Mouse (Mus musculus) megakaryocyte, embryonic 14.5 days (primary cell): ENCODE measurements around the gene Arhgap23. TPM values are rescaled to one million over a fixed set of nuclear protein-coding genes. Genes with fewer than 3 reads are reported as not detected.
A peak's percentile ranks its signal among the peaks of the same experiment; 100 is the strongest.

Experiments
- H3K27me3 ChIP-seq: replicated peaks from 2 replicates; pipeline ENCODE3; 2012; ENCODE audit warnings: inconsistent platforms
- H3K36me3 ChIP-seq: replicated peaks from 2 replicates; pipeline ENCODE3; 2012; ENCODE audit warnings: low read length, inconsistent platforms, mixed read lengths
- H3K4me1 ChIP-seq: 2 replicates; pipeline ENCODE4 v1.6.1; 2012; ENCODE audit warnings: inconsistent platforms
- H3K4me3 ChIP-seq: replicated peaks from 2 replicates; pipeline ENCODE3; 2012; ENCODE audit warnings: moderate library complexity, mild to moderate bottlenecking, inconsistent platforms
- H3K9me3 ChIP-seq: 2 replicates; pipeline ENCODE4 v1.6.1; 2012; ENCODE audit warnings: inconsistent platforms
- FLI1 ChIP-seq: IDR thresholded peaks from 2 replicates; pipeline ENCODE4 v1.6.1; 2012; ENCODE audit warnings: low read length, inconsistent platforms, mixed read lengths
- GATA1 ChIP-seq: IDR thresholded peaks from 3 replicates; pipeline ENCODE4 v1.6.1; 2012; ENCODE audit warnings: mixed read lengths, low read length, inconsistent platforms, borderline replicate concordance
- polyA plus RNA-seq: library from polyadenylated mRNA; stranded (reverse); fragments of >175 nt; gene quantifications from 2 replicates; pipeline ENCODE4 v1.2.3, GENCODE M21; 2012; ENCODE audit warnings: low replicate concordance; ENCODE audit not compliant: insufficient read depth

The Arhgap23 gene
- polyA plus RNA-seq, 1 experiment, result 85.6 TPM

DNA sequence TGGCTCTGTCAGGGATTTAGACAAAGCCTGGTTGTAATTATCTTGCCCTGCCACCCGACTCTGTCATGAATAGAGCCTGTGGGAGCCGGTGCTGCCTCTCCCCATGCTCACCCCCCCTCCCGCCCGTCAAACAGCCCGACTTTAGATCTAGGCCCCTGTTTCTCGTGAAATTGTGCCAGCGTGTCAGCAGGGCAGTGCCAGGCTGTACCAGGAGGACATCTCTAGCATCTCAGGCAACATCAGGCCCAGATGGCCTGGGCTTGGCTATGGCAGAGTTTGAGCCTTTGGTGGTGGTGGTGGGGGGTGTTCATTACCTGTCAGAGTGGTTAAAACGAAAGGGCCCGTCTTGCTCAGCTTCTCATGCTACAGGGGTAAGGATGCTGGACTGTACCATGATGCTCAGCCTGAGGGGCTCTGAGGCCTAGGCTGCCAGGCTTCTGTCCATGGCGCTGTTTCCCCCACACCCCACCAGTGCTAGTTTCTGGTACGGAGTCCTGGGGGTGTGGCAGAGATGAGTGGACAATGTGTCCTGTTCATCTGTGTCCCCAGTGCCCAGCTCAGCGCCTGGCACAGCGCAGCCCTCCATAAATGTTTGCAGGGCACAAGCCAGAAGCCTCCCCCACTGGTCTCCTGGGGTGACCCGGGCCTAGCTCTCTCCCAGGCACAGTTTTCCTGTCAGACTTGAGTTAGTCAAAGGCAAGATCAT lies 3.7 kb downstream of the Arhgap23 start:
- H3K36me3 ChIP-seq, result peaks cover 25% of the 10 kb centered on the region
- H3K4me1 ChIP-seq, result peaks cover 83% of the 10 kb centered on the region
- no peak for TF ChIP-seq FLI1
- TF ChIP-seq GATA1, result no peak
- no peaks in the 10 kb centered on the region for H3K27me3 ChIP-seq
- H3K9me3 ChIP-seq, result no peaks in the 10 kb centered on the region
- H3K4me3 ChIP-seq, result no peak overlapping the region

DNA sequence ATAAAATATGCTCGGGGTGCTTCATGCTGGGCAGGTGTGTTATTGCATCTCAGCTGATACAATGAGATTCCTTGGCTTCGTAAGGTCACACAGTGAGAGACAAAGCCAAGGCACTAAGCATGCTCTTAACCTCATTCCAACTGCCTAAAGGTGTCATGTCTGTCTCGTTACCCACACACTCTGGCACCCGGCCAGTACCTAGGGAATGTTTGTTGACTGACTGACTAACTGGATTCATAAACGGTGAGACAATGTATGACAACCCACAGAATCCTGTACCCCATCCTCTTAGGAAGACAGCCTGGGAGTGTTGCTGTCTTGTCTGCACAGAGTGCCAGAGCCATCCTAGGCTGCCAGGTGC lies 4.2 kb downstream of the Arhgap23 start:
- H3K36me3 ChIP-seq, result peaks cover 25% of the 10 kb centered on the region
- no peaks in the 10 kb centered on the region for H3K27me3 ChIP-seq
- H3K4me3 ChIP-seq, result no peak overlapping the region
- no peak for TF ChIP-seq FLI1
- TF ChIP-seq GATA1, result no peak
- H3K4me1 ChIP-seq, result peaks cover 83% of the 10 kb centered on the region
- H3K9me3 ChIP-seq, result no peaks in the 10 kb centered on the region

DNA sequence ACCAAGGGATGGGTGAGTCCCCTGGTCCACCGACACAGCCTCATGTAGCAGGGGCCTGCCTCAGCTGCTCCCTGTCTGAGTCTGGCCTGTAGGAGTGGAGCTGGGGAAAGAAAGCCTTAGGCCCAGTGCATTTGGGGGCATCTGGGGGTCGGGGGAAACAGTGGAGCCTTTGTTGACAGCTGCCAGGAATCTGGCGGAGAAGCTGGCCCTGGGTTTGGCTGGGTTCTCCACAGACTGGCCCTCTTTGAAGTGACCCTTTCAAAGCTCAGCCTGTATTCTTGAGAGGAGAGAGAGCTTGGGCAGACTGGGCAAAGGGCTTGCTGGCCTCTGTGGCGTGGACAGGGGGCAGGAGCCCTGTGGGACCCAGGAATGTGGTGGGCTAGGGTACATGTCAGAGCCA lies 7.2 kb downstream of the Arhgap23 start:
- H3K36me3 ChIP-seq, result peaks cover 25% of the 10 kb centered on the region
- H3K9me3 ChIP-seq, result no peaks in the 10 kb centered on the region
- H3K4me1 ChIP-seq, result peaks cover 75% of the 10 kb centered on the region
- TF ChIP-seq FLI1 (no peak), GATA1 (no peak)
- H3K27me3 ChIP-seq, result no peaks in the 10 kb centered on the region
- H3K4me3 ChIP-seq, result peak overlapping the region; percentile 26

DNA sequence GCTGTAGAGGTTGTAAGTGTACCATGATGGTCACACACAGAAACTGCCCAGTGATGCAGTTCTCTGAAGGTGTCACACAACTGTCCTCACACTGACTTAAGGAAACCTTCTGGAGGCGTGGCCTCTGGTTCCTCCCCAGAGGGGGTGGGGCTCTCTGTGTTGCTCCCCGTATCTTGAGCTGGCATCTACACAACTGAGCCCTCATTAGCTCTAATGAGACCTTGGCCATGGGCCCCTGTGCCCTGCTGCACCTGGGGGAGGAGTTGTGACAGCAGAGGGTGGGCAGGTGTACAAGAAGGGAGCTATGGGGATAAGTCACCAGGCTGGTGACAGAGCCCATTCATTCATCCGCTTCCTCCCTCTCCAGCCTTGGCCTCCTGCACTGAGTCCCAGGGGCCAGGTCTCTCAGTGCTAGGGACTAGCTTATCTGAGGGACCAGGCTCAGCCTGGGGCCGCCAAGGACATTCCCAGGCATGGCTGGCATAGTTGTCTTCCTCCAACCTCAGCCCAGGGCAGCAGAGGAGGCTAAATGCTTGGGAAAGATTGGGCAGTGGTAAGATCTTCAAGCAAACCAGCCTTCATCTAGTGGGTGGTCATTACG lies 8.9 kb downstream of the Arhgap23 start:
- peaks cover 78% of the 10 kb centered on the region for H3K4me1 ChIP-seq
- peak overlapping the region; percentile 7 for H3K4me3 ChIP-seq
- no peaks in the 10 kb centered on the region for H3K27me3 ChIP-seq
- TF ChIP-seq GATA1 (no peak), FLI1 (no peak)
- H3K36me3 ChIP-seq, result peaks cover 22% of the 10 kb centered on the region
- H3K9me3 ChIP-seq, result no peaks in the 10 kb centered on the region

DNA sequence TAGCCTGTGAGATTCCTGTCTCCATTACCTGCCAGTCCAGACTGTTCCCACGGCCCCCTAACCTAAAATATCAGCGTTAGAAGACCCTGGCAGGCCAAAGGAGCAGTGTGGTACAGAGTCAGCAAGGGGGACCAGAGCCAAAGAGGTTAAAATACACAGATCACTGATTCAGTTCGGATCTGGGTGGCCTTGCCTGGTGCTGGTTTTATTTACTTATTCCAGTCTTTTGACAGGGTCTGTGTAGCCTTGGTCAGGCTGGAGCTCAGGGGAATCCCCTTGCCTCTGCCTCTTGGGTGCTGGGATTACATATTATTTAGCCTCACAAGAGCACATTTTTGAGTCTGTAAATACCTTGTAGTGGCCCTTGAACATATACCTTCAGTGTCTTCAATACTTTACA lies 9.5 kb downstream of the Arhgap23 start:
- H3K4me3 ChIP-seq, result no peak overlapping the region
- no peaks in the 10 kb centered on the region for H3K9me3 ChIP-seq
- peaks cover 15% of the 10 kb centered on the region for H3K36me3 ChIP-seq
- H3K4me1 ChIP-seq, result peaks cover 78% of the 10 kb centered on the region
- H3K27me3 ChIP-seq, result no peaks in the 10 kb centered on the region
- TF ChIP-seq GATA1 (no peak), FLI1 (no peak)

DNA sequence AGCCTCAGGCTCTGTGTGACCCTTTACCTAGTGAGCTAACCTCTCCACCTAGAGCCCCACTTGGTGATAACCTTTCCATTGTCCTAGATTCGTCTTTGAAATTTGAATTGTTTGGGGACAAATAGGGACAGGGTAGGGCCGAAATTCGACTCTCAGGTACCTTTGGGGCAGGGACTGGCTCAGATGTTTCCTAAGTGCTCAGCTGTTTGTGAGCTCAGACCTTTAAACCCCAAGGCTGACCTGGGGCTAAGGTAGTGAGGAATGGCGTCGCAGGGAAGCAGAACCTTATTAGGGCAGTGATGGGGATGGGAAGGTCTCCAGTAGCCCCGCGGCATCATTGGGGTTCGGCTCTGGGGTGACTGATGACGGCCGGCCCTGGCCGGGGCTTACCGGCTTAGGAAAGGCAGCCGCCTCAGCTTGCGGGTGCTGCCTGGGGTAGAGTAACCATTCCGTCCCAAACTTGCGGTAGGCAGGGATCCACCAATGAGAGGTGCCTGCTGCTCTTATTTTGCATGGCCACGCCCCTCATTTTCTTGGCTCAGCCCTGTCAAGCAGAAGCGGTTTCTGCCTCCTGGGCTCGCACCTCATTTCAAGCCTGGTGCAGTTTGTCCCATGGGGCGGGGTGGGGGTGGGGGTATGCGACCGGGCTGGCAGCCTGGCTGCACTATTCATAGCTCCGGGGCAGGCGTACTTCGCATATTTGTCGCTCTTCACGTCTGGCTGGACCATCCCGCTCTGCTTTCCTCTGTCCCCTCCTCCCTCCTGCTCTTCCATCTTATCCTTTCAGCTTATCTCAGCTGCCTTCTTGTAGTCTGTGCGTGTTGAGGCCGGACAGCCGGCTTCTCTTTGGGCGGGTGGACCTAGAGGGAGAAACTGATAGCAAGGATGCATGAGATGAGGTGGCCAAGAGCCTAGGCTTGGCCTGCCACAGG lies 12.7 kb downstream of the Arhgap23 start:
- Histone ChIP-seq H3K4me1 (peaks cover 78% of the 10 kb centered on the region), H3K36me3 (no peaks in the 10 kb centered on the region), H3K27me3 (no peaks in the 10 kb centered on the region), H3K9me3 (no peaks in the 10 kb centered on the region), H3K4me3 (peak overlapping the region; percentile 94)
- TF ChIP-seq FLI1 (no peak), GATA1 (no peak)

DNA sequence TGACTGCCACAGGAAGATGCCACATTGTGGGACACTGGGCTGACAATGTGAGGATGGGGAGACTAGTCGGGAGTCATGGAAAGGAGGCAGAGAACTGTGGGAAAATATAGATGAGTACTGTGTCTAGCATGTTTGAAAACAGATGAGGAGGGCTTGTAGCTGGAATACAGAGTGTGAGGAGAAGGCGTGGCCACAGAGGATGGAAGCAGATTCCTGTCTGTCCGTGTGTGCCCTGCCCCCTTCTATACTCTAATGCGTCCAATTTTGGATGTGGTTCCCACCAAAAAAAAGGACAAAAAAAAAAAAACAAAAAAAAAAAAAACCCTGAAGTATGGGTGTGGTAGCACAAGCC lies 13.4 kb downstream of the Arhgap23 start:
- Histone ChIP-seq H3K4me1 (peaks cover 78% of the 10 kb centered on the region), H3K27me3 (no peaks in the 10 kb centered on the region), H3K4me3 (peak overlapping the region; percentile 94), H3K9me3 (no peaks in the 10 kb centered on the region), H3K36me3 (no peaks in the 10 kb centered on the region)
- no peak for TF ChIP-seq GATA1
- TF ChIP-seq FLI1, result no peak

DNA sequence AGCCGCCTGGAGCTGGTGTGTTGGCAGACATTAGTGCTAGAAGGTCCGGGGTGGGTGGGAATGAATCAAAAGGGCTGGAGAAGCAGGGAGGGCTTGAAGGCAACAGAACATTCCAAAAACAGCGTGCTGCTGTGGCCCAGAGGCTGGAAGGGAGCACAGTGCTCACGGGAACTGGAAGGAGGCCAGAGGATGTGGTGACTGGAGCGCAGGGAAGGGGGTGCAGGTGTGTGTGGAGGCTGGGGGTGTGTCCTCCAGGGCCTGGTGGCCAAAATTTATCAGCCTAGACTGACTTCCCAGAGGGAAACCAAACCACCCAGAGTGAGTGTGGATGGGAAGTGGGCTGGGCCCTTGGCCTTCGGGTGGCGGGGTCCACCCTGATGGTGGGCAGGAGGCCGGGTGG lies 14.3 kb downstream of the Arhgap23 start:
- TF ChIP-seq GATA1 (no peak), FLI1 (no peak)
- Histone ChIP-seq H3K4me1 (peaks cover 76% of the 10 kb centered on the region), H3K4me3 (peak overlapping the region; percentile 66)

DNA sequence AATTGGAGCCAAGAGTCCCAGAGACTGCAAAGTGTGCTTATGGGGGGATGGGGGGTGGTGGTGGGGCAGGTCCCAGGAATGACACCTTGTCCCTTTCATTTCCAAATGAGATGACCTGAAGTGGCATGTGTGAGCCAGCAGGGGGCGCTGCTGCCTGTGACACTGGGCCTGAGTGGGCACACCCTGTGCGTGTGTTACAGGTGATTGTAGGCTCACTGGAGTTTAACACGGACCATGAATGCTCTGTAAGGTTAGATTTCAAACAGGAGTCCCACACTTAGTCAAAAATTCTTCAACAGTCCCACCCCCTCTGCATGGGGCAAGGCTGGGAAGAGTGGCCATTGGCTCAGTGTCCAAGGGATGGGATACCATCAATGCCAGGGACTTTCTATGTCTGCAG lies 16.7 kb downstream of the Arhgap23 start:
- Histone ChIP-seq H3K9me3 (no peaks in the 10 kb centered on the region), H3K4me3 (no peak overlapping the region), H3K4me1 (peaks cover 90% of the 10 kb centered on the region), H3K36me3 (no peaks in the 10 kb centered on the region), H3K27me3 (no peaks in the 10 kb centered on the region)
- TF ChIP-seq GATA1, result no peak
- TF ChIP-seq FLI1, result no peak

More for the DNA sequence above, 14.3 kb downstream of the Arhgap23 start:
- Histone ChIP-seq H3K36me3 (no peaks in the 10 kb centered on the region), H3K27me3 (no peaks in the 10 kb centered on the region), H3K9me3 (no peaks in the 10 kb centered on the region)

DNA sequence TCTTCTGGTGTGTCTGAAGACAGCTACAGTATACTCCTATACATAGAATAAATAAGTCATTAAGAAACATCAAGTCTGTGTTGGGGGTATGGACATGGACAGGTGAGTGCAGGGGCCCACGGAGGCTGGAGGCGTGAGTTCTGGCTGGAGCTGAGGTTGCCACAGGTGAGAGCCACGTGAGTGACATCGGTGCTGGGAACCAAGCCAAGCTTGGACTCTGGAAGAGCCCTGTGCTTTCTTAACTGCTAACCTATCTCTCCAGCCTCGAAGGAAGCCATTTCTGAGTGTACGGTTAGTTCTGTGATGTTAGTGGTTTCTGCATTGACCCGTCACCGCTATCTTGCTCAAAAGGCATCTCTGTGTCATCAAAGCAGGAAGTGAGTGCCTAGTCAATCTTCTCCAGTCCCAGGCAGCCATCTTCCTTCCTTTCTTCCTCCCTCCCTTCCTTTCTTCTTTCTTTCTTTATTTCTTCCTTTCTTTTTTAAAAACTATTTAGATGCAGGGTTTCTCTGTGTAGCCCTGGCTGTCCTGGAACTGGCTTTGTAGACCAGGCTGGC lies 17.7 kb downstream of the Arhgap23 start:
- Histone ChIP-seq H3K4me3 (peak overlapping the region; percentile 67), H3K4me1 (peaks cover 90% of the 10 kb centered on the region), H3K36me3 (peaks cover 5% of the 10 kb centered on the region), H3K9me3 (no peaks in the 10 kb centered on the region), H3K27me3 (no peaks in the 10 kb centered on the region)
- no peak for TF ChIP-seq FLI1
- TF ChIP-seq GATA1, result no peak
